Mouse (Mus musculus) intestine, postnatal 0 days (tissue): ENCODE measurements at regions not wholly inside any gene's neighbourhood (a gene's known extent, or its start where the extent isn't known, plus 50 kb on each side); places are given as distances from the start of the nearest gene placed in this dataset.

Experiments used
- ATAC-seq: fragments of 200-750 bp; cut with Nextera tagmentation; 2 replicates; pipeline ENCODE4 v1.8.0; 2017; ENCODE audit warnings: mild to moderate bottlenecking, moderate TSS enrichment, moderate library complexity
- H3K27ac ChIP-seq: fragments of 300-500 bp; sonication (generic); 2 replicates; pipeline ENCODE4 v1.5.1; 2014; ENCODE audit warnings: mild to moderate bottlenecking, low read depth, low read length, moderate library complexity
- H3K27me3 ChIP-seq: fragments of 300-500 bp; sonication (generic); replicated peaks from 2 replicates; pipeline ENCODE4 v1.6.1; 2014; ENCODE audit warnings: low read length, mixed read lengths; ENCODE audit not compliant: control insufficient read depth, insufficient read depth
- H3K36me3 ChIP-seq: fragments of 300-500 bp; sonication (generic); 2 replicates; pipeline ENCODE4 v1.6.1; 2014; ENCODE audit warnings: mild to moderate bottlenecking, moderate library complexity; ENCODE audit not compliant: control insufficient read depth, insufficient read depth
- H3K4me1 ChIP-seq: fragments of 300-500 bp; sonication (generic); replicated peaks from 2 replicates; pipeline ENCODE4 v1.6.1; 2014; ENCODE audit warnings: antibody characterized with exemption, low read length, mixed read lengths; ENCODE audit not compliant: control insufficient read depth, insufficient read depth
- H3K4me2 ChIP-seq: fragments of 300-500 bp; sonication (generic); replicated peaks from 2 replicates; pipeline ENCODE4 v1.6.1; 2014; ENCODE audit warnings: low read depth, mild to moderate bottlenecking, moderate library complexity
- H3K4me3 ChIP-seq: fragments of 300-500 bp; sonication (generic); 2 replicates; pipeline ENCODE4 v1.5.1; 2014; ENCODE audit warnings: low read depth, low read length
- H3K9ac ChIP-seq: fragments of 300-500 bp; sonication (generic); 2 replicates; pipeline ENCODE4 v1.6.1; 2014; ENCODE audit warnings: mild to moderate bottlenecking, low read depth, low read length
- H3K9me3 ChIP-seq: fragments of 300-500 bp; sonication (generic); 2 replicates; pipeline ENCODE4 v1.6.1; 2016; ENCODE audit warnings: mixed run types; ENCODE audit not compliant: control insufficient read depth
- CTCF ChIP-seq: sonication (generic); IDR thresholded peaks from 2 replicates; pipeline ENCODE4 v1.5.1; 2016; ENCODE audit warnings: low read depth, mild to moderate bottlenecking, control low read depth, antibody characterized with exemption, moderate library complexity
- WGBS: fragments of 180-500 bp; shearing (Covaris S2); extraction: QIAGEN DNeasy Blood & Tissue Kit; methylation state at CpG from one replicate; pipeline ENCODE4 v1.1.7; 2014; 5-methylcytosine and 5-hydroxymethylcytosine counted together

- ATAC-seq = no peak
- Histone ChIP-seq H3K4me2 (no peak overlapping the region), H3K27me3 (no peaks in the 10 kb centered on the region), H3K4me3 (no peak overlapping the region), H3K9me3 (no peaks in the 10 kb centered on the region), H3K36me3 (no peaks in the 10 kb centered on the region), H3K27ac (no peak overlapping the region), H3K9ac (no peak overlapping the region), H3K4me1 (no peaks in the 10 kb centered on the region)
- no peak for TF ChIP-seq CTCF
- 66% methylated on average over 3 of the region's 3 CpGs for WGBS
Measured at GRCm38 (mm10) chrX:14353366-14353765, 142.4 kb downstream of the H2al1n start.

- no peaks in the 10 kb centered on the region for H3K27me3 ChIP-seq
- H3K9ac ChIP-seq = no peak overlapping the region
- H3K4me1 ChIP-seq = no peaks in the 10 kb centered on the region
- WGBS = 83% methylated on average over 4 of the region's 4 CpGs
- no peak overlapping the region for H3K4me3 ChIP-seq
- no peaks in the 10 kb centered on the region for H3K36me3 ChIP-seq
- no peaks in the 10 kb centered on the region for H3K9me3 ChIP-seq
- no peak overlapping the region for H3K4me2 ChIP-seq
- TF ChIP-seq CTCF = no peak
- no peak overlapping the region for H3K27ac ChIP-seq
- no peak for ATAC-seq
Measured at GRCm38 (mm10) chrX:14356466-14357030, 145.6 kb downstream of the H2al1n start.
